Mouse (Mus musculus) midbrain, embryonic 14.5 days (tissue): ENCODE results near the gene Hspa4. TPM values are rescaled to one million over a fixed set of nuclear protein-coding genes. Genes with fewer than 3 reads are reported as not detected.
"Not testable (repeated sequence)": the region's sequence is repeated elsewhere in the genome, so short reads cannot be mapped to it uniquely, and the experiment has no call there.

ENCODE experiments used
- ATAC-seq: fragments of 200-750 bp; cut with Nextera tagmentation; 2 replicates; pipeline ENCODE4 v1.8.0; 2017; ENCODE audit warnings: moderate number of reproducible peaks, moderate library complexity; ENCODE audit not compliant: low FRiP score, low TSS enrichment
- DNase-seq: peaks from one replicate; pipeline ENCODE4 v3.0.0-alpha.2; 2015
- H3K27ac ChIP-seq: fragments of 300-500 bp; sonication (generic); replicated peaks from 2 replicates; pipeline ENCODE4 v1.5.1; 2014; ENCODE audit warnings: mild to moderate bottlenecking, low read depth, low read length, moderate library complexity
- H3K27me3 ChIP-seq: fragments of 300-500 bp; sonication (generic); 2 replicates; pipeline ENCODE4 v1.6.1; 2014; ENCODE audit warnings: low read length, control low read depth, mixed read lengths; ENCODE audit not compliant: control insufficient read depth, insufficient read depth
- H3K36me3 ChIP-seq: fragments of 300-500 bp; sonication (generic); 2 replicates; pipeline ENCODE4 v1.6.1; 2014; ENCODE audit warnings: low read length, control low read depth; ENCODE audit not compliant: control insufficient read depth, insufficient read depth
- H3K4me1 ChIP-seq: fragments of 300-500 bp; sonication (generic); 2 replicates; pipeline ENCODE4 v1.6.1; 2014; ENCODE audit warnings: mild to moderate bottlenecking, antibody characterized with exemption, low read length, control low read depth; ENCODE audit not compliant: control insufficient read depth, insufficient read depth
- H3K4me2 ChIP-seq: fragments of 300-500 bp; sonication (generic); 2 replicates; pipeline ENCODE4 v1.6.1; 2014; ENCODE audit warnings: mild to moderate bottlenecking, low read length, moderate library complexity
- H3K4me3 ChIP-seq: fragments of 300-500 bp; sonication (generic); replicated peaks from 2 replicates; pipeline ENCODE4 v1.5.1; 2014; ENCODE audit warnings: low read depth, low read length
- H3K9ac ChIP-seq: fragments of 300-500 bp; sonication (generic); replicated peaks from 2 replicates; pipeline ENCODE4 v1.6.1; 2014; ENCODE audit warnings: mild to moderate bottlenecking, low read length, moderate library complexity
- H3K9me3 ChIP-seq: fragments of 300-500 bp; sonication (generic); 2 replicates; pipeline ENCODE4 v1.6.1; 2016; ENCODE audit warnings: low read length, control low read depth, mixed read lengths; ENCODE audit not compliant: control insufficient read depth
- WGBS: fragments of 180-500 bp; shearing (Covaris S2); extraction: QIAGEN DNeasy Blood & Tissue Kit; methylation state at CpG from one replicate; pipeline ENCODE4 v1.1.7; 2014; 5-methylcytosine and 5-hydroxymethylcytosine counted together
- polyA plus RNA-seq: library from polyadenylated mRNA; unstranded; fragments of >200 nt; fragmentation: Nextera tagmentation; extraction: Ambion mirVana; gene quantifications from 2 replicates; pipeline ENCODE4 v1.2.1, GENCODE M21; 2014

The Hspa4 gene
- polyA plus RNA-seq, 1 experiment from 2014 or later, result 57.4 TPM

GRCm38 (mm10) chr11:53335505-53336181, 35.4 kb upstream of the Hspa4 start:
- DNase-seq, result no peak
- no peak for ATAC-seq
- 44% methylated on average over 3 of the region's 3 CpGs for WGBS
- no peaks in the 10 kb centered on the region for H3K9me3 ChIP-seq
- no peak overlapping the region for H3K9ac ChIP-seq
- no peaks in the 10 kb centered on the region for H3K4me1 ChIP-seq
- no peak overlapping the region for H3K4me2 ChIP-seq
- no peak overlapping the region for H3K4me3 ChIP-seq
- no peaks in the 10 kb centered on the region for H3K27me3 ChIP-seq
- no peak overlapping the region for H3K27ac ChIP-seq
- peaks cover 25% of the 10 kb centered on the region for H3K36me3 ChIP-seq

GRCm38 (mm10) chr11:53332076-53332680, 31.9 kb upstream of the Hspa4 start:
- no peak for DNase-seq
- ATAC-seq, result no peak
- H3K4me2 ChIP-seq, result no peak overlapping the region
- no peak overlapping the region for H3K4me3 ChIP-seq
- H3K4me1 ChIP-seq, result no peaks in the 10 kb centered on the region
- 92% methylated on average over 14 of the region's 14 CpGs for WGBS
- H3K36me3 ChIP-seq, result peaks cover 58% of the 10 kb centered on the region
- H3K9ac ChIP-seq, result no peak overlapping the region
- no peaks in the 10 kb centered on the region for H3K27me3 ChIP-seq
- no peaks in the 10 kb centered on the region for H3K9me3 ChIP-seq
- no peak overlapping the region for H3K27ac ChIP-seq

- no peak for ATAC-seq
- no peak overlapping the region for H3K4me2 ChIP-seq
- 95% methylated on average over 6 of the region's 6 CpGs for WGBS
- no peak for DNase-seq
- no peak overlapping the region for H3K27ac ChIP-seq
- H3K4me3 ChIP-seq, result no peak overlapping the region
- H3K36me3 ChIP-seq, result peaks cover 60% of the 10 kb centered on the region
- H3K4me1 ChIP-seq, result no peaks in the 10 kb centered on the region
- H3K9me3 ChIP-seq, result no peaks in the 10 kb centered on the region
- no peaks in the 10 kb centered on the region for H3K27me3 ChIP-seq
- no peak overlapping the region for H3K9ac ChIP-seq
Measured at GRCm38 (mm10) chr11:53331121-53331520, 30.9 kb upstream of the Hspa4 start.

- Histone ChIP-seq H3K4me1 (peaks cover 5% of the 10 kb centered on the region; the same call in 1 of the 2 replicates), H3K9ac (no peak overlapping the region), H3K27ac (no peak overlapping the region), H3K36me3 (peaks cover 60% of the 10 kb centered on the region), H3K4me3 (no peak overlapping the region), H3K27me3 (no peaks in the 10 kb centered on the region), H3K9me3 (no peaks in the 10 kb centered on the region), H3K4me2 (no peak overlapping the region)
- DNase-seq (no peak), ATAC-seq (no peak)
- WGBS, result 94% methylated on average over 7 of the region's 7 CpGs
Measured at GRCm38 (mm10) chr11:53330325-53330724, 30.1 kb upstream of the Hspa4 start.

GRCm38 (mm10) chr11:53324512-53324968, 24.3 kb upstream of the Hspa4 start, which contains the start of gene Zcchc10:
TSS of gene Zcchc10 (plus strand) at chr11:53324679.
- under 1% methylated on average over 21 of the region's 21 CpGs for WGBS
- peak within 1 kb of the TSS; percentile 73 for H3K9ac ChIP-seq
- peak within 1 kb of the TSS; percentile 49 for H3K27ac ChIP-seq
- no peaks in the 10 kb centered on the region for H3K9me3 ChIP-seq
- H3K36me3 ChIP-seq, result peaks cover 25% of the 10 kb centered on the region
- H3K27me3 ChIP-seq, result no peaks in the 10 kb centered on the region
- H3K4me3 ChIP-seq, result peak within 1 kb of the TSS; percentile 62
- DNase-seq (peak; percentile 94), ATAC-seq (peak; percentile 89)
- peak within 1 kb of the TSS; percentile 75 for H3K4me2 ChIP-seq
- H3K4me1 ChIP-seq, result peaks cover 8% of the 10 kb centered on the region; the same call in 1 of the 2 replicates

- H3K9ac ChIP-seq, H3K4me1 ChIP-seq, H3K4me3 ChIP-seq, H3K27me3 ChIP-seq, H3K9me3 ChIP-seq, ATAC-seq, H3K36me3 ChIP-seq, H3K4me2 ChIP-seq, DNase-seq, H3K27ac ChIP-seq: not testable (repeated sequence)
- WGBS, result 94% methylated on average over 13 of the region's 13 CpGs
Measured at GRCm38 (mm10) chr11:53319867-53320266, 19.6 kb upstream of the Hspa4 start.

GRCm38 (mm10) chr11:53318568-53318967, 18.3 kb upstream of the Hspa4 start:
- not testable (repeated sequence) for H3K9me3 ChIP-seq, H3K9ac ChIP-seq, H3K27ac ChIP-seq, H3K4me2 ChIP-seq, H3K36me3 ChIP-seq, H3K27me3 ChIP-seq, H3K4me3 ChIP-seq, ATAC-seq, DNase-seq, H3K4me1 ChIP-seq
- WGBS, result 90% methylated on average over 3 of the region's 3 CpGs

- DNase-seq (no peak), ATAC-seq (no peak)
- Histone ChIP-seq H3K36me3 (no peaks in the 10 kb centered on the region), H3K27me3 (no peaks in the 10 kb centered on the region), H3K9ac (no peak overlapping the region), H3K4me2 (no peak overlapping the region), H3K4me3 (no peak overlapping the region), H3K27ac (no peak overlapping the region), H3K9me3 (no peaks in the 10 kb centered on the region), H3K4me1 (no peaks in the 10 kb centered on the region)
- 90% methylated on average over 7 of the region's 7 CpGs for WGBS
Measured at GRCm38 (mm10) chr11:53318041-53318440, 17.8 kb upstream of the Hspa4 start.

GRCm38 (mm10) chr11:53316996-53317395, 16.7 kb upstream of the Hspa4 start:
- Histone ChIP-seq H3K4me2 (no peak overlapping the region), H3K36me3 (no peaks in the 10 kb centered on the region), H3K27ac (no peak overlapping the region), H3K27me3 (no peaks in the 10 kb centered on the region), H3K9ac (no peak overlapping the region), H3K4me1 (no peaks in the 10 kb centered on the region), H3K9me3 (no peaks in the 10 kb centered on the region), H3K4me3 (no peak overlapping the region)
- DNase-seq (peak; percentile 23), ATAC-seq (no peak)
- 64% methylated on average over 6 of the region's 6 CpGs for WGBS
